Mouse (Mus musculus): ENCODE measurements around the gene Npr1.

Gene Npr1

GRCm38 (mm10) chr3:90486998-90487397 is 21.3 kb upstream of the Npr1 start:
- in situ Hi-C loops (cut with MboI, MseI), result loop anchor here in 1 of 2 experiments (25.0 kb wide), 1 partner anchor 1800 kb away; the partner anchor contains the start of gene Khdc4

GRCm38 (mm10) chr3:90475831-90476611 is 10.4 kb upstream of the Npr1 start, which contains the start of gene Ilf2:
TSS of gene Ilf2 (plus strand) at chr3:90476126.
- in situ Hi-C loops (cut with MboI, MseI), result loop anchor here in 1 of 2 experiments (25.0 kb wide), 1 partner anchor 1789 kb away; the partner anchor contains the start of gene Khdc4

- in situ Hi-C loops (cut with MboI, MseI), result loop anchor here in 1 of 2 experiments (25.0 kb wide), 1 partner anchor 1788 kb away; the partner anchor contains the start of gene Khdc4
Observed at GRCm38 (mm10) chr3:90475151-90475830, 9.6 kb upstream of the Npr1 start.

GRCm38 (mm10) chr3:90472213-90472612 is 6.5 kb upstream of the Npr1 start:
- in situ Hi-C loops (cut with MboI, MseI), result no loop called here

- in situ Hi-C loops (cut with MboI, MseI), result loop anchor here in 1 of 2 experiments (5.0 kb wide), 1 partner anchor 50 kb away; no protein-coding TSS in a partner anchor
Observed at GRCm38 (mm10) chr3:90467618-90468300, 2.1 kb upstream of the Npr1 start.

GRCm38 (mm10) chr3:90466311-90466766 is 673 bp upstream of the Npr1 start:
- in situ Hi-C loops (cut with MboI, MseI), result loop anchor here in 1 of 2 experiments (5.0 kb wide), 1 partner anchor 49 kb away; no protein-coding TSS in a partner anchor

- in situ Hi-C loops (cut with MboI, MseI), result loop anchor here in 1 of 2 experiments (5.0 kb wide), 1 partner anchor 48 kb away; no protein-coding TSS in a partner anchor
Observed at GRCm38 (mm10) chr3:90465081-90465685, 483 bp downstream of the Npr1 start.

GRCm38 (mm10) chr3:90464552-90465080 is 1.1 kb downstream of the Npr1 start:
- in situ Hi-C loops (cut with MboI, MseI), result loop anchor here (5.0 kb wide), 1 partner anchor 47 kb away; no protein-coding TSS in a partner anchor

GRCm38 (mm10) chr3:90462579-90462978 is 3.1 kb downstream of the Npr1 start:
- in situ Hi-C loops (cut with MboI, MseI), result loop anchor here in 1 of 2 experiments (5.0 kb wide), 1 partner anchor 45 kb away; no protein-coding TSS in a partner anchor

- in situ Hi-C loops (cut with MboI, MseI), result loop anchor here in 1 of 2 experiments (5.0 kb wide), 1 partner anchor 45 kb away; no protein-coding TSS in a partner anchor
Observed at GRCm38 (mm10) chr3:90461935-90462334, 3.7 kb downstream of the Npr1 start.

- in situ Hi-C loops (cut with MboI, MseI), result loop anchor here in 1 of 2 experiments (5.0 kb wide), 1 partner anchor 43 kb away; no protein-coding TSS in a partner anchor
Observed at GRCm38 (mm10) chr3:90460315-90460714, 5.4 kb downstream of the Npr1 start.

- in situ Hi-C loops (cut with MboI, MseI), result loop anchor here in 1 of 2 experiments (5.0 kb wide), 1 partner anchor 42 kb away; no protein-coding TSS in a partner anchor
Observed at GRCm38 (mm10) chr3:90459727-90460126, 5.9 kb downstream of the Npr1 start.

GRCm38 (mm10) chr3:90454931-90455330 is 10.7 kb downstream of the Npr1 start:
- in situ Hi-C loops (cut with MboI, MseI), result no loop called here

- in situ Hi-C loops (cut with MboI, MseI), result no loop called here
Observed at GRCm38 (mm10) chr3:90451396-90452095, 14.1 kb downstream of the Npr1 start.

- in situ Hi-C loops (cut with MboI, MseI), result no loop called here
Observed at GRCm38 (mm10) chr3:90450874-90451273, 14.8 kb downstream of the Npr1 start.

- in situ Hi-C loops (cut with MboI, MseI), result no loop called here
Observed at GRCm38 (mm10) chr3:90448626-90449025, 17.0 kb downstream of the Npr1 start.

- in situ Hi-C loops (cut with MboI, MseI), result no loop called here
Observed at GRCm38 (mm10) chr3:90447123-90447494, 18.6 kb downstream of the Npr1 start.

- in situ Hi-C loops (cut with MboI, MseI), result no loop called here
Observed at GRCm38 (mm10) chr3:90446389-90447122, 19.1 kb downstream of the Npr1 start.
